Mouse (Mus musculus): ENCODE measurements around the gene Rab11a. TPM values are rescaled to one million over a fixed set of nuclear protein-coding genes. Genes with fewer than 3 reads are reported as not detected.

Rab11a gene
- polyA plus RNA-seq, 2 experiments: 243 to 434 TPM

DNA sequence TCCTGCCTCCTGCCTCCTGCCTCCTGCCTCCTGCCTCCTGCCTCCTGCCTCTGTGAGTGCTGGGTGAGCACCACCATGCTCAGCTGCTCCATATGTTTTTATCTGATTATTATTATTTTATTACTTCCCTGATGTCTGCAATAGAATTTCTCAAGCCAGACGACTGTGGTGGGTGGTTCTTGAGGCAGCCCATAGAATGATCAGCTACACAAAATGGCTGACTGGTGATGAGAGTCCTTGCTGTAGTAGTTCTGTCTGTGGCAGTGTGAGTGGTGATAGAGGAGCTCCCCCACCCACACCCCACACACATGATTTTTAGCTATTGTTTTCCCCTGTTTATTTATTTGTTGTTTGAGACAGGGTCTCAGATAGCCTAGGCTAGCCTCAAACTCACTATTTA lies 30.2 kb upstream of the Rab11a start:
- Histone ChIP-seq H3K36me3 (ENCODE audit: control insufficient read depth, insufficient read depth, low read length) (no peaks in the 10 kb centered on the region), H3K27me3 (ENCODE audit: control insufficient read depth, insufficient read depth, low read length) (no peaks in the 10 kb centered on the region)
- no peak for DNase-seq (ENCODE audit: low spot score)

DNA sequence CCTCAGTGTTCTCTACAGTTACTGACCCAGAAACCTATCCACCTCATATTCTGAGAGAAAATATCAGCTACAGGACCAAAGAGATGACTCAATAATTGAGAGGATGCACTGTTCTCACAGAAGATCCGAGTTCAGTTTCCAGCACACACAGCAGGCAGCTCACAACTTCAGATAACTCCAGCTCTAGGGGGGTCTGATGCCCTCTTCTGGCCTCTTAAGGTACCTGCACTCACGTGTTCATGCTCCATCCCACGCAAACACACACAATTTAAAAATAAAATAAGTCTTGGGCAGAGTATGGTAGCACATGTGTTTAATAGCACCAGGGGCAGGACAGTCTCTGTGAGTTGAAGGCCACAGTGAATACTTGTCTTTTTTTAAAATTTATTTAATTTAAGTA lies 28.6 kb upstream of the Rab11a start:
- H3K27me3 ChIP-seq (ENCODE audit: control insufficient read depth, insufficient read depth, low read length): no peaks in the 10 kb centered on the region
- TF ChIP-seq POLR2A (IDR thresholded peaks at IDR 0.05; ENCODE audit: borderline replicate concordance, extremely low read depth, insufficient read depth, insufficient read length): no peak
- H3K9ac ChIP-seq (ENCODE audit: low read depth, low read length, severe bottlenecking): no peak overlapping the region
- H3K9me3 ChIP-seq (ENCODE audit: control insufficient read depth, low read length): no peaks in the 10 kb centered on the region
- DNase-seq (ENCODE audit: low spot score) (no peak), ATAC-seq (ENCODE audit: low FRiP score, low read depth) (no peak)
- no peaks in the 10 kb centered on the region for H3K4me1 ChIP-seq (ENCODE audit: control insufficient read depth, insufficient read depth, low read length)
- 87% methylated on average over 3 of the region's 3 CpGs for WGBS
- H3K36me3 ChIP-seq (ENCODE audit: control insufficient read depth, insufficient read depth, low read length): no peaks in the 10 kb centered on the region
- no peak overlapping the region for H3K4me2 ChIP-seq (replicated peaks; ENCODE audit: low read depth, low read length, severe bottlenecking)
- no peak overlapping the region for H3K4me3 ChIP-seq (replicated peaks; ENCODE audit: low read length)
- H3K27ac ChIP-seq (replicated peaks; ENCODE audit: low read depth, low read length): no peak overlapping the region

More for the DNA sequence above, 30.2 kb upstream of the Rab11a start:
- 52% methylated on average over 1 of the region's 1 CpGs for WGBS
- TF ChIP-seq POLR2A (IDR thresholded peaks at IDR 0.05; ENCODE audit: borderline replicate concordance, extremely low read depth, insufficient read depth, insufficient read length): no peak
- ATAC-seq (ENCODE audit: low FRiP score, low read depth): no peak
- Histone ChIP-seq H3K4me1 (ENCODE audit: control insufficient read depth, insufficient read depth, low read length) (no peaks in the 10 kb centered on the region), H3K9ac (ENCODE audit: low read depth, low read length, severe bottlenecking) (no peak overlapping the region), H3K4me3 (replicated peaks; ENCODE audit: low read length) (no peak overlapping the region), H3K27ac (replicated peaks; ENCODE audit: low read depth, low read length) (no peak overlapping the region), H3K4me2 (replicated peaks; ENCODE audit: low read depth, low read length, severe bottlenecking) (no peak overlapping the region), H3K9me3 (ENCODE audit: control insufficient read depth, low read length) (no peaks in the 10 kb centered on the region)

DNA sequence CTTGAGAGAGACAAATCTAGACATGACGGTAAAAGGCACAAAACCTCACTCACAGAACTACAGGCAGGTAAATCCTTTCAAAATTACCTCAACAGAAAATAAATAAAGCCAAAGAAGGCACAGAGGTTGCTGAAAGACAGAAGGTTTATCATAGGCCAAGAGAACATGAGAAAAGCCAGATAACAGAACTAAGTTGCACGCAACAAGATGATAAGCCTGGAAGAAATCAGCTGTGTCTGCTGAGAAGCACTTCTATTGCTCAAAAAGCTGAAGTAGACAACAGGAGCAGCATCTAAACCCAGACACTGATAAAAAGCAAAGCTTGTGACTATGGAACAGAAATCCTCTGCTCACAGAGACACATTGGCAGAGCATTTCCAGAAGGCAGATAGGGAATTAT lies 27.3 kb upstream of the Rab11a start:
- Histone ChIP-seq H3K4me1 (ENCODE audit: control insufficient read depth, insufficient read depth, low read length) (no peaks in the 10 kb centered on the region), H3K4me3 (replicated peaks; ENCODE audit: low read length) (no peak overlapping the region), H3K4me2 (replicated peaks; ENCODE audit: low read depth, low read length, severe bottlenecking) (no peak overlapping the region), H3K27me3 (ENCODE audit: control insufficient read depth, insufficient read depth, low read length) (no peaks in the 10 kb centered on the region), H3K9me3 (ENCODE audit: control insufficient read depth, low read length) (no peaks in the 10 kb centered on the region), H3K9ac (ENCODE audit: low read depth, low read length, severe bottlenecking) (no peak overlapping the region), H3K36me3 (ENCODE audit: control insufficient read depth, insufficient read depth, low read length) (no peaks in the 10 kb centered on the region), H3K27ac (replicated peaks; ENCODE audit: low read depth, low read length) (no peak overlapping the region)
- 81% methylated on average over 2 of the region's 2 CpGs for WGBS
- no peak for DNase-seq (ENCODE audit: low spot score)
- ATAC-seq (ENCODE audit: low FRiP score, low read depth): no peak
- no peak for TF ChIP-seq POLR2A (IDR thresholded peaks at IDR 0.05; ENCODE audit: borderline replicate concordance, extremely low read depth, insufficient read depth, insufficient read length)

DNA sequence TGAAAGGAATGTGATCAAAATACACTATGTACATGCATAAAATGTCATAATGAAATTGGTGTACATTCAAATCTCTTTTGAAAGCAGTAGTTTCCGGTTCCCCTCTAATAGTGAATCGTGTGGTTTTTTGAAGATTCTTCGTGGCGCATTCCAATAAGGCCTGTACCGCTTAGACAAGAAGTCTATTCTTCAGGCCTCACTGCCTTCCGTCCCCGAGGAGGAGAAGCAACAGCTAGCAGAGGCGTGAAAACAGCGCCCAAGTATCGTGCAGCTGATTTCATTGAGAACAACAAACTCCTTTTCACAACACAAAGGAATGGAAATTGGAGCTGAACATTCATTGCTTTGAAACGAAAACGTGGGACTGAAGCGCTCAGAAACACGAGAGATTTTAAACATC lies 20.5 kb upstream of the Rab11a start:
- H3K4me3 ChIP-seq (replicated peaks; ENCODE audit: low read length): no peak overlapping the region
- TF ChIP-seq POLR2A (IDR thresholded peaks at IDR 0.05; ENCODE audit: borderline replicate concordance, extremely low read depth, insufficient read depth, insufficient read length): no peak
- H3K4me2 ChIP-seq (replicated peaks; ENCODE audit: low read depth, low read length, severe bottlenecking): no peak overlapping the region
- H3K9me3 ChIP-seq (ENCODE audit: control insufficient read depth, low read length): no peaks in the 10 kb centered on the region
- no peaks in the 10 kb centered on the region for H3K27me3 ChIP-seq (ENCODE audit: control insufficient read depth, insufficient read depth, low read length)
- WGBS: 86% methylated on average over 14 of the region's 14 CpGs
- DNase-seq (ENCODE audit: low spot score) (no peak), ATAC-seq (ENCODE audit: low FRiP score, low read depth) (no peak)
- no peaks in the 10 kb centered on the region for H3K4me1 ChIP-seq (ENCODE audit: control insufficient read depth, insufficient read depth, low read length)
- no peak overlapping the region for H3K9ac ChIP-seq (ENCODE audit: low read depth, low read length, severe bottlenecking)
- no peak overlapping the region for H3K27ac ChIP-seq (replicated peaks; ENCODE audit: low read depth, low read length)
- H3K36me3 ChIP-seq (ENCODE audit: control insufficient read depth, insufficient read depth, low read length): no peaks in the 10 kb centered on the region

DNA sequence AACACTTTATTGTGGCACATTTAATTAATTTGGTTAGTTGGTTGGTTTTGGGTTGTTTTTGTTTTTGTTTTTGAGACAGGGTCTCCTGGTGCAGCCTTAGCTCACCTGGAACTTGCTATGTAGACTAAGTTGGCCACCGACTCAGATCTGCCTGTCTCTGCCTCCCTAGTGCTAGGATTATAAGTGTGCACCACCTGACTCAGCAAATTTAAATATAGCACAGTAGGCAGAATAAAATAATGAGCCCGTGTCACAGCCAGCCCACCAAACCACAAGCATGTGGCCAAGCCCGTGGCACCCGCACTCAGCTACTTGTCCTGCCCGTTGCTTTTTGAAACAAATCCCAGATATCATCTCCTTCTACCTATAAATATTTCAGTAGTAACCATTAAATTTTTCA lies 15.0 kb upstream of the Rab11a start:
- ATAC-seq (ENCODE audit: low FRiP score, low read depth): no peak
- H3K4me1 ChIP-seq (ENCODE audit: control insufficient read depth, insufficient read depth, low read length): no peaks in the 10 kb centered on the region
- no peak for DNase-seq (ENCODE audit: low spot score)
- H3K9me3 ChIP-seq (ENCODE audit: control insufficient read depth, low read length): no peaks in the 10 kb centered on the region
- no peaks in the 10 kb centered on the region for H3K36me3 ChIP-seq (ENCODE audit: control insufficient read depth, insufficient read depth, low read length)
- H3K27me3 ChIP-seq (ENCODE audit: control insufficient read depth, insufficient read depth, low read length): no peaks in the 10 kb centered on the region
- 95% methylated on average over 5 of the region's 5 CpGs for WGBS
- H3K27ac ChIP-seq (replicated peaks; ENCODE audit: low read depth, low read length): no peak overlapping the region
- no peak for TF ChIP-seq POLR2A (IDR thresholded peaks at IDR 0.05; ENCODE audit: borderline replicate concordance, extremely low read depth, insufficient read depth, insufficient read length)
- no peak overlapping the region for H3K4me3 ChIP-seq (replicated peaks; ENCODE audit: low read length)
- no peak overlapping the region for H3K9ac ChIP-seq (ENCODE audit: low read depth, low read length, severe bottlenecking)
- no peak overlapping the region for H3K4me2 ChIP-seq (replicated peaks; ENCODE audit: low read depth, low read length, severe bottlenecking)

DNA sequence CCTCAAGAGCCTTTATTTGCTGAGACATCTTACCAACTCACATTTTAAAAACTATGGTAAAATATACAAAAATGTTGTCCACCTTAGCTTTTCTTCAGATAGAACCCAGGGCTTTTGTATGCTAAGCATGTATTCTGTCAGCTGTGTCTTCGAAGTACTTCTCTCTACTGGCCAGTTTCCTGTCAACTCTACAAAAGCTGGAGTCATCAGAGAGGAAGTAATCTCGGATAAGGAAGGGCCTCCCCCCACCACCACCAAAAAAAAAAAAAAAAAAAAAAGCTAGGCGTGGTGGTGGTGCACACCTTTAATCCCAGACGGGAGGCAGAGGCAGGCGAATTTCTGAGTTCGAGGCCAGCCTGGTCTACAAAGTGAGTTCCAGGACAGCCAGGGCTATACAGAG lies 11.8 kb upstream of the Rab11a start:
- Histone ChIP-seq H3K4me1 (ENCODE audit: control insufficient read depth, insufficient read depth, low read length) (no peaks in the 10 kb centered on the region), H3K4me2 (replicated peaks; ENCODE audit: low read depth, low read length, severe bottlenecking) (no peak overlapping the region), H3K4me3 (replicated peaks; ENCODE audit: low read length) (no peak overlapping the region), H3K27me3 (ENCODE audit: control insufficient read depth, insufficient read depth, low read length) (no peaks in the 10 kb centered on the region), H3K9me3 (ENCODE audit: control insufficient read depth, low read length) (no peaks in the 10 kb centered on the region), H3K36me3 (ENCODE audit: control insufficient read depth, insufficient read depth, low read length) (no peaks in the 10 kb centered on the region), H3K9ac (ENCODE audit: low read depth, low read length, severe bottlenecking) (no peak overlapping the region), H3K27ac (replicated peaks; ENCODE audit: low read depth, low read length) (no peak overlapping the region)
- ATAC-seq (ENCODE audit: low FRiP score, low read depth): no peak
- no peak for DNase-seq (ENCODE audit: low spot score)
- WGBS: 84% methylated on average over 6 of the region's 6 CpGs
- no peak for TF ChIP-seq POLR2A (IDR thresholded peaks at IDR 0.05; ENCODE audit: borderline replicate concordance, extremely low read depth, insufficient read depth, insufficient read length)
